Mouse (Mus musculus) stomach, embryonic 15.5 days (tissue): ENCODE results near the gene Ankrd6. TPM values are rescaled to one million over a fixed set of nuclear protein-coding genes. Genes with fewer than 3 reads are reported as not detected.

Experiments
- ATAC-seq: fragments of 200-750 bp; cut with Nextera tagmentation; 2 replicates; pipeline ENCODE4 v1.8.0; 2017; ENCODE audit warnings: low read depth, moderate number of reproducible peaks, moderate TSS enrichment; ENCODE audit not compliant: insufficient read depth, low FRiP score
- H3K27ac ChIP-seq: fragments of 300-500 bp; sonication (generic); 2 replicates; pipeline ENCODE4 v1.5.1; 2015; ENCODE audit warnings: mild to moderate bottlenecking, inconsistent platforms
- H3K27me3 ChIP-seq: fragments of 300-500 bp; sonication (generic); replicated peaks from 2 replicates; pipeline ENCODE4 v1.6.1; 2015; ENCODE audit warnings: inconsistent platforms
- H3K36me3 ChIP-seq: fragments of 300-500 bp; sonication (generic); 2 replicates; pipeline ENCODE4 v1.6.1; 2015; ENCODE audit warnings: inconsistent platforms
- H3K4me1 ChIP-seq: fragments of 300-500 bp; sonication (generic); 2 replicates; pipeline ENCODE4 v1.6.1; 2015; ENCODE audit warnings: inconsistent platforms
- H3K4me2 ChIP-seq: fragments of 300-500 bp; sonication (generic); 2 replicates; pipeline ENCODE4 v1.6.1; 2015; ENCODE audit warnings: mild to moderate bottlenecking, inconsistent platforms
- H3K4me3 ChIP-seq: fragments of 300-500 bp; sonication (generic); replicated peaks from 2 replicates; pipeline ENCODE4 v1.5.1; 2015; ENCODE audit warnings: inconsistent platforms
- H3K9ac ChIP-seq: fragments of 300-500 bp; sonication (generic); 2 replicates; pipeline ENCODE4 v1.6.1; 2015; ENCODE audit warnings: inconsistent platforms
- H3K9me3 ChIP-seq: fragments of 300-500 bp; sonication (generic); 2 replicates; pipeline ENCODE4 v1.6.1; 2016; ENCODE audit warnings: inconsistent platforms
- WGBS: fragments of 180-500 bp; shearing (Covaris S2); methylation state at CpG from one replicate; pipeline ENCODE4 v1.1.7; 2015; 5-methylcytosine and 5-hydroxymethylcytosine counted together
- polyA plus RNA-seq: library from polyadenylated mRNA; unstranded; fragments of >200 nt; fragmentation: Nextera tagmentation; extraction: Ambion mirVana; gene quantifications from 2 replicates; pipeline ENCODE4 v1.2.1, GENCODE M21; 2015

The Ankrd6 gene
- 4.5 and 5.4 TPM in 2 replicates for polyA plus RNA-seq

- H3K4me1 ChIP-seq = peaks cover 5% of the 10 kb centered on the region; the same call in 1 of the 2 replicates
- H3K4me2 ChIP-seq = peak within 1 kb of the TSS; percentile 99
- peak within 1 kb of the TSS; percentile 50 for H3K9ac ChIP-seq
- ATAC-seq = peak; percentile 87
- no peaks in the 10 kb centered on the region for H3K9me3 ChIP-seq
- H3K36me3 ChIP-seq = no peaks in the 10 kb centered on the region
- H3K27me3 ChIP-seq = peaks cover 8% of the 10 kb centered on the region; the same call in 1 of the 2 replicates
- WGBS = under 1% methylated on average over 66 of the region's 66 CpGs
- no peak within 1 kb of the TSS for H3K27ac ChIP-seq
- peak within 1 kb of the TSS; percentile 74 for H3K4me3 ChIP-seq
These were observed at the start of gene Ankrd6 for GRCm38 (mm10) chr4:32950356-32951034. Gene Ankrd6 (minus strand): TSS chr4:32950841.

GRCm38 (mm10) chr4:32998996-32999395 lies 48.4 kb upstream of the Ankrd6 start:
- Histone ChIP-seq H3K4me2 (no peak overlapping the region), H3K36me3 (no peaks in the 10 kb centered on the region), H3K4me1 (no peaks in the 10 kb centered on the region), H3K27me3 (no peaks in the 10 kb centered on the region), H3K9me3 (no peaks in the 10 kb centered on the region), H3K4me3 (no peak overlapping the region), H3K9ac (no peak overlapping the region), H3K27ac (no peak overlapping the region)
- WGBS = 91% methylated on average over 8 of the region's 8 CpGs
- ATAC-seq = no peak

GRCm38 (mm10) chr4:32997571-32997970 lies 46.9 kb upstream of the Ankrd6 start:
- H3K27me3 ChIP-seq = no peaks in the 10 kb centered on the region
- no peaks in the 10 kb centered on the region for H3K4me1 ChIP-seq
- whole genome bisulfite sequencing = 78% methylated on average over 5 of the region's 5 CpGs
- H3K9ac ChIP-seq = no peak overlapping the region
- no peak overlapping the region for H3K27ac ChIP-seq
- H3K4me2 ChIP-seq = no peak overlapping the region
- ATAC-seq = no peak
- no peak overlapping the region for H3K4me3 ChIP-seq
- H3K9me3 ChIP-seq = no peaks in the 10 kb centered on the region
- H3K36me3 ChIP-seq = no peaks in the 10 kb centered on the region

DNA sequence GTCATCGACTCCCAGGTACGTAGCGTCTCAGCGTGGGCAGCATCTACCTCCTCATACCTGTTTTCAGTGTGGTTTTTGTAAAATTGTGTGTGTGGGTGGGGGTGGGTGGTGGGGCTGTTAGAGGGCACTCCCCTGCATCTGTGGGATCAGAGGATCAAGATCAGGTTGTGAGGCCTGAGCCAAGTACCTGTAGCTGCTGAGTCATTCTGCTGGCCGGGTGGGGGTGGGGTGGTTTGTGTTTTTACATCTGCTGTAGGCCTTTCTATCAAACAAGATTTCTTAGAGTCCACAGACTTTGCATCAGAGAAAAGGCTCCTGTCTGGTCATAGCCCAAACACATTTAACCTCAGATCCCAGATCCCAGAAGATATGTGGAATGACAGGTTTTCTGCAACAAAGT lies 45.4 kb upstream of the Ankrd6 start:
- no peak for ATAC-seq
- no peaks in the 10 kb centered on the region for H3K9me3 ChIP-seq
- H3K27me3 ChIP-seq = no peaks in the 10 kb centered on the region
- no peak overlapping the region for H3K27ac ChIP-seq
- H3K4me1 ChIP-seq = no peaks in the 10 kb centered on the region
- H3K36me3 ChIP-seq = no peaks in the 10 kb centered on the region
- H3K4me2 ChIP-seq = no peak overlapping the region
- H3K4me3 ChIP-seq = no peak overlapping the region
- H3K9ac ChIP-seq = no peak overlapping the region
- 90% methylated on average over 5 of the region's 5 CpGs for WGBS

DNA sequence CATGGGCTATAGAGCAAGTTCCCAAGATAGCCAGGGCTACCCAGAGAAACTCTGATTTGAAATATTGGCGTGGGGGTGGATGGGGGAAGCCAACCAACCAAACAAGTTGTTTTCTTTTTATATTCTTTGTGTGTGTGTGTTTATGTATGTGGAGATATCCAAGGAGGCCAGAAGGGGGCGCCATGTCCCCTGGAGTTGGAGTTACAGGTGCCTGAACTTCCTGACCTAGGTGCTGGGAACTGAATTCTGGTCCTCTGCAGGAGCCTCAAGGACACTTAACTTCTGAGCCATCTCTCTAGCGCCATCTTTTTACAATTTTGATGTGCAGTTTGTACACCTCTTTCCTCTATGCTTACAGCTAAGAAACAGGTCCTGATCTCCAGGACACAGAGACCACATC lies 43.5 kb upstream of the Ankrd6 start:
- Histone ChIP-seq H3K27ac (no peak overlapping the region), H3K4me2 (no peak overlapping the region), H3K36me3 (no peaks in the 10 kb centered on the region), H3K27me3 (no peaks in the 10 kb centered on the region), H3K4me3 (no peak overlapping the region), H3K9me3 (no peaks in the 10 kb centered on the region), H3K4me1 (no peaks in the 10 kb centered on the region), H3K9ac (no peak overlapping the region)
- 72% methylated on average over 3 of the region's 3 CpGs for WGBS
- no peak for ATAC-seq

DNA sequence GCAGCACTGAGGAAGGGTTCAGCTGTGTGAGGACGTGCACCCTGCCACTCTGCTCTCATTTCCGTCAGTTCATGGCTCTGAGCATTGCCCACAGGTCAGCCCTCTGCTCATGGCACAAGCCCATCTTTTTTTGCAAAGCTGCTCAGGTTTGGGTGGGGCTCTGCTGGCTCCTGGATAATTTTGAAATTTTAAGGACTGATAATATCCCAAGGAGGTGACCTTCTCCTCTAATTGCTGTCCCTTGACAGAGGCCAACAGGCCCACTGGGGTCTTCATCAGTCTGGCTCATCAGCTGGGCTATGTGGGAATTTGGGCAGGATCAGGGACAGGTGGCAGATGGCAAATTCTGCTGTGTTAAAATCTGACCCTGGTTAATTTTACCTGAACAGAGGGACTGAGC lies 38.7 kb upstream of the Ankrd6 start:
- Histone ChIP-seq H3K4me1 (no peaks in the 10 kb centered on the region), H3K9me3 (no peaks in the 10 kb centered on the region), H3K9ac (no peak overlapping the region), H3K36me3 (no peaks in the 10 kb centered on the region), H3K4me3 (no peak overlapping the region), H3K27me3 (no peaks in the 10 kb centered on the region), H3K4me2 (no peak overlapping the region), H3K27ac (no peak overlapping the region)
- ATAC-seq = no peak
- WGBS = 84% methylated on average over 2 of the region's 2 CpGs

DNA sequence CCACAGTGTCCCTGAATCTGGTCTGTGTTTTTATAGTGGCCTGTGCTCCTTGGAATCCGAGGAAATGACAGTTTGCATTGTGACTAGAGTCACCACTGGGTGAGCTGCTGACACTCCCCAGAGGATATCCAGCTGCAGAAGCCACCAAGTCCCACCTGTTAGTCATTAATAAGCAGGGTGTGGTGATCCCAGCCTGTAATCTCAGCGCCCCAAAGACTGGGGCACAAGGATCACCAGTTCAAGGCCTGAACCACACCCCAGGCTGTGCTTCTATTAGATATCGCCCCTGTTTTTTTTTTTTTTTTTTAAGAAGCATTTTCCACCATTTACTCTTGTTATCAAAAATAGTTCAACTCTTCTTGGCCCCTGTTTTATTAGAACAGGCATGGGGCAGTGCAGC lies 36.4 kb upstream of the Ankrd6 start:
- H3K27ac ChIP-seq = no peak overlapping the region
- peak; percentile 75; the same call in 1 of the 2 replicates for ATAC-seq
- no peaks in the 10 kb centered on the region for H3K36me3 ChIP-seq
- 53% methylated on average over 3 of the region's 3 CpGs for WGBS
- no peaks in the 10 kb centered on the region for H3K9me3 ChIP-seq
- no peak overlapping the region for H3K4me3 ChIP-seq
- H3K27me3 ChIP-seq = no peaks in the 10 kb centered on the region
- H3K4me1 ChIP-seq = no peaks in the 10 kb centered on the region
- no peak overlapping the region for H3K4me2 ChIP-seq
- H3K9ac ChIP-seq = no peak overlapping the region

DNA sequence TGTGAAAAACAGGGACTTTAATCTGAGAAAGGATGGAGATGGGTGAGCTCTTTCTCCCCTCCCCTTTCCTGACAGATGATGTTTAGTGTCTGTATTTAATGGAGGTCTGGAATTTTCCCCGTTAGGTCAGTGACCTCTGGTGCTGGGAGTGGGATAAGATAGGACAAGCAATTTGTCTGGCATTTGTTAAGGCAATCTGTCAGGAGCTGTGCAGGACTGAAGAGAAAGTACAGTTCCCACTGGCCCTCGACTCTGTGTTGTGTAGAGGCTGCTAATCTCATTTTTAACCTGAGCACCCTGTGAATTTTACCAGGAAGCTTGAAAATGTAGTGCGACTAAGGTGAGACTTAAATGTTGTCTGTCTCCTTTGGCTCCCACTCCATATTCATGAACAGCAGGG lies 35.0 kb upstream of the Ankrd6 start:
- H3K4me3 ChIP-seq = no peak overlapping the region
- H3K9me3 ChIP-seq = no peaks in the 10 kb centered on the region
- 0 out of 2 replicates have a peak overlapping the region, but pooled peaks have one; percentile 98 for H3K4me2 ChIP-seq
- H3K36me3 ChIP-seq = no peaks in the 10 kb centered on the region
- WGBS = 18% methylated on average over 3 of the region's 3 CpGs
- no peak overlapping the region for H3K27ac ChIP-seq
- no peaks in the 10 kb centered on the region for H3K27me3 ChIP-seq
- no peaks in the 10 kb centered on the region for H3K4me1 ChIP-seq
- ATAC-seq = no peak
- H3K9ac ChIP-seq = no peak overlapping the region

DNA sequence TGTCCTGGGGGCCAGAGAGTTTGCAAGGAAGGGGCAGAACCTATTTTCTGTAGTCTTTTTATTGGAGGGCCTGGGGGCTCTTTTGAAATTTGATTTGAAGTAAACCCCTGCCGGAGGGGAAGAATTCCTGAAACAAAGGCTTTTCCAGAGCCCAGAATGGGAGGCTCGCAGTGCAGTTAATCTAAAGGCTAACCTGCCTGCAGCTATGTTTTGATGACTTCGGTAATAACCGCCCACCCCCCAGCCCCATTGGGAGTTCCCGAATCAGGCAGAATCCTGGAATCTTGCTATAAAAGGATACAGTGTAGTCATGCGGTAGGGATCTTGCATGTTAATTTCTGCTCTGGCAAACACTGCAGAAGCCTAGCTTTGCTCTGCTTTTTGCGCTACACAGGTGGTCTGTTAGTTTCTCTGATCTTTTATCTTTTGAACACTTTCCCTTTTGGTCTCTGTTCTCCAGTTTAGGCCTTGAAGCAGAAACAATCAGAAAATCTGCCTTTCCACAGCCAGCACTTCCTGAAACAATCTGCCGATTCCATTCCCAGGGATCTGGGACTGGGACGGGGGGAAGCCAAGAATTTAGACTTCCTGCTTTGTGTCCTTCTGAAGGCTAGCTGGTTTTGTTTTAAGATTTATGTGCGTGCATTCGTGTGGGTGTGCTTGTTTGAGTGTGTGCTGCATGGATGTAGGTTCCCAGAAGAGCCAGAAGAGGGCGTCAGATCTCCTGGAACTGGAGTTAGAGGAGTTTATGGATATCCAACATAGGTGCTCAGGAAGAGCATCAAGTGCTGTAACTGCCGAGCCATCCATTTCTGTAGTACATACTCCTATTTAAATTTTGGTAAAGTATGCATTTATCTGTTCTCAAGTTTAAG lies 34.4 kb upstream of the Ankrd6 start:
- ATAC-seq = no peak
- no peak overlapping the region for H3K9ac ChIP-seq
- no peak overlapping the region for H3K27ac ChIP-seq
- H3K4me1 ChIP-seq = no peaks in the 10 kb centered on the region
- H3K27me3 ChIP-seq = no peaks in the 10 kb centered on the region
- 28% methylated on average over 13 of the region's 13 CpGs for WGBS
- peak overlapping the region; percentile 64 for H3K4me3 ChIP-seq
- no peaks in the 10 kb centered on the region for H3K9me3 ChIP-seq
- peak overlapping the region; percentile 98 for H3K4me2 ChIP-seq
- H3K36me3 ChIP-seq = no peaks in the 10 kb centered on the region

GRCm38 (mm10) chr4:32984242-32984641 lies 33.6 kb upstream of the Ankrd6 start:
- H3K4me3 ChIP-seq = peak overlapping the region; percentile 64
- no peak for ATAC-seq
- WGBS = 4% methylated on average over 13 of the region's 13 CpGs
- H3K9ac ChIP-seq = no peak overlapping the region
- H3K36me3 ChIP-seq = no peaks in the 10 kb centered on the region
- no peaks in the 10 kb centered on the region for H3K27me3 ChIP-seq
- H3K27ac ChIP-seq = no peak overlapping the region
- H3K4me2 ChIP-seq = peak overlapping the region; percentile 98
- no peaks in the 10 kb centered on the region for H3K9me3 ChIP-seq
- no peaks in the 10 kb centered on the region for H3K4me1 ChIP-seq

DNA sequence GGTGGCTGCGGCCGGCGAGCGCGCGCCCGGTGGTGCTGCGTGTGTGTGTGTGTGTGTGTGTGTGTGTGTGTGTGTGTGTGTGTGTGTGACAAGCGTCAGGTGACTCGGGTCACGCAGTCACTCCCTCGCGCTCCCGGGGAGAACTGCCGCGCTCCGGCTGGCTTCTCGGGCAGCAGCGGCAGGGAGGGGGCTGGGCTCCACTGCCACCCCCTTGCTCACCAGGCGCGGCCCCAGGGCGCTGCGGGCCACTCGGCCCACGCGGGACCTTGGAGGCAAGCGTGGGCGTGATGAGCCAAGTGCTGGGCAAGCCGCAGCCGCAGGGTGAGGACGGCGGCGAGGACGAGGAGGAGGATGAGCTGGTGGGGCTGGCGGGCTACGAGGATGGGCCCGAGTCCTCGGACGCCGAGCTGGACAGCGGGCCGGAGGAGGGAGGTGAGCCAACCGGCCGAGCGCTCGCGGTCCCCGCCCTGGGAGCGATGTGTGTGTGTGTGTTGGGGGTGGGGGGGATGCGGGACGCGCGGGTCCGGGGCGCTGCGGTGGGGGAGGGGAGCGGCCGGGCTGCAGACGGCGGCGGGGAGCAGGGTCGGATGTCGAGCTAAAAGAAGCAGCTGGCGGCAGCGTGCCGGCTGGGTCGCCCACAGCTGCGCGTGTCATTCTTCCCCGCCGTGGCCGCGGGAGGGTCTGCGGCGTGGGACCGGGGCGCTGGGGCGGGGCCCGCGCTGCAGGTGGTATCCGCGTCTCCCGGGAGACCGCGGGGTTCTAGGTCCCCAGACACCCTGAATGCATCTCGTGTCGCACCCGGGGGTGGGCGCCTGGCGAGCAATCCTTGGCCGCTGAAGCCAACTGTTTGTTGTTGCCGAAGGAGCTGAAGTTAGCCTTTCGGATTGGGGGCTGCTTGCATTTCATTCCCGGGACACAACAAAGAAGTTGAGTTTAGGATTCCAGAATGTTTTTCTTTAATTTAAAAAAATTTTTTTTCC lies 32.8 kb upstream of the Ankrd6 start:
- no peaks in the 10 kb centered on the region for H3K27me3 ChIP-seq
- peak overlapping the region; percentile 46 for H3K9ac ChIP-seq
- no peaks in the 10 kb centered on the region for H3K9me3 ChIP-seq
- no peaks in the 10 kb centered on the region for H3K4me1 ChIP-seq
- H3K27ac ChIP-seq = no peak overlapping the region
- ATAC-seq = peak; percentile 21
- peak overlapping the region; percentile 64 for H3K4me3 ChIP-seq
- WGBS = under 1% methylated on average over 83 of the region's 94 CpGs
- H3K4me2 ChIP-seq = peak overlapping the region; percentile 98
- H3K36me3 ChIP-seq = no peaks in the 10 kb centered on the region
